33 mouse cellular contexts compared by ENCODE assay signal in the genomic region with DNA sequence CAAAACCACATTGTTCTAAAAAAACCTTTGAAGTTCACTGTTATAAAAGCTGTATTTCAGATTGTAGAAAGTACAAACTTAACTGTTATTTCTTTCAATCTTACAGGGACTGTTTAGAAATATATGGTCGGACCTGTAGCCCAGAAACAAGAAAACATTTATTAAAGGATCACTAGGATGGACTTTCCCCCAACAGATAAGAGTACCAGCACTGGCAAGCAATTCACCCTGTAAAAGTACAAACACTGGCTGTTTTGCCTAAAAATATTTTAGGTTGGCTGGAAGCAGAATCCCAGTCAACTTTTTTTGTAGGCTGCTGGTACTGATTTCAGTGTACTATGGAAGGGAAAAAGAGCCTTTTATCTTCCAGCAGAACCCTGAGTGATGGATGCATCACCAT. TPM values are rescaled to one million over a fixed set of nuclear protein-coding genes. Genes with fewer than 3 reads are reported as not detected.
"Had no signal": no experiment of that assay in that cellular context is flagged by ENCODE, and none has a peak within 500 bp of the region (broad histone marks: within the 10 kb centered on the region; RNA-seq: fewer than 3 reads in every experiment).

No protein-coding gene starts in this region.

- H3K27ac ChIP-seq: left cerebral cortex, adult 2 months; limb, embryonic 10.5 days; limb, embryonic 12.5 days; limb, embryonic 13.5 days; limb, embryonic 15.5 days; liver, embryonic 13.5 days; liver, embryonic 14.5 days; lung, embryonic 15.5 days; macrophage; midbrain, embryonic 10.5 days; midbrain, embryonic 12.5 days; midbrain, embryonic 13.5 days; midbrain, embryonic 15.5 days; neural tube, embryonic 12.5 days had no signal

- ATAC-seq: lung, postnatal 0 days; midbrain, embryonic 13.5 days; midbrain, embryonic 15.5 days; midbrain, embryonic 16.5 days had no signal

- H3K9ac ChIP-seq: limb, embryonic 12.5 days; limb, embryonic 13.5 days; limb, embryonic 15.5 days; liver, embryonic 13.5 days; liver, embryonic 14.5 days; liver, embryonic 15.5 days; lung, embryonic 14.5 days; lung, embryonic 15.5 days; midbrain, embryonic 12.5 days; midbrain, embryonic 13.5 days; midbrain, embryonic 15.5 days; neural tube, embryonic 12.5 days had no signal

- DNase-seq: left cerebral cortex, postnatal 4 days; liver, embryonic 13.5 days; lung, adult 18-20 months; lung, adult 2 months; lung, embryonic 14.5 days; lung, postnatal 10 days; lung, postnatal 14 days; lung, postnatal 36 days; lung, postnatal 4 days; midbrain, embryonic 14.5 days had no signal

- H3K27me3 ChIP-seq: limb, embryonic 12.5 days; limb, embryonic 13.5 days; limb, embryonic 15.5 days; liver, embryonic 13.5 days; liver, embryonic 15.5 days; lung, embryonic 15.5 days; megakaryocyte, embryonic 14.5 days; midbrain, embryonic 12.5 days; midbrain, embryonic 13.5 days; midbrain, embryonic 15.5 days; neural tube, embryonic 12.5 days had no signal

- H3K9me3 ChIP-seq: limb, embryonic 10.5 days; limb, embryonic 12.5 days; limb, embryonic 13.5 days; limb, embryonic 15.5 days; liver, embryonic 13.5 days; liver, embryonic 15.5 days; lung, embryonic 15.5 days; megakaryocyte, embryonic 14.5 days; midbrain, embryonic 10.5 days; midbrain, embryonic 12.5 days; midbrain, embryonic 13.5 days; midbrain, embryonic 15.5 days; neural tube, embryonic 12.5 days had no signal

- H3K4me3 ChIP-seq: left cerebral cortex, adult 2 months; limb, embryonic 10.5 days; limb, embryonic 12.5 days; limb, embryonic 13.5 days; limb, embryonic 15.5 days; liver, embryonic 13.5 days; liver, embryonic 15.5 days; lung, embryonic 15.5 days; megakaryocyte, embryonic 14.5 days; midbrain, embryonic 10.5 days; midbrain, embryonic 12.5 days; midbrain, embryonic 13.5 days; midbrain, embryonic 15.5 days; myocyte; neural tube, embryonic 12.5 days had no signal

- H3K4me1 ChIP-seq: limb, embryonic 10.5 days; limb, embryonic 13.5 days; limb, embryonic 15.5 days; lung, embryonic 15.5 days; midbrain, embryonic 10.5 days; midbrain, embryonic 12.5 days; midbrain, embryonic 13.5 days; midbrain, embryonic 15.5 days; neural tube, embryonic 12.5 days had no signal

- H3K4me2 ChIP-seq: limb, embryonic 12.5 days; limb, embryonic 13.5 days; limb, embryonic 15.5 days; liver, embryonic 11.5 days; liver, embryonic 13.5 days; liver, embryonic 15.5 days; lung, embryonic 14.5 days; lung, embryonic 15.5 days; midbrain, embryonic 11.5 days; midbrain, embryonic 12.5 days; midbrain, embryonic 13.5 days; midbrain, embryonic 15.5 days; neural tube, embryonic 12.5 days had no signal

RNA-seq across cellular contexts. Expression of a gene that starts 20.5 kb away (rescaled TPM):
- total RNA-seq: megakaryocyte, adult 5-6 weeks; megakaryocyte-erythroid progenitor cell, adult 5-6 weeks; monocyte, adult 5-6 weeks had no signal

RNA-seq across cellular contexts. Expression of a gene that starts 46.7 kb away (rescaled TPM):
- total RNA-seq: megakaryocyte, adult 5-6 weeks had no signal
